Mouse (Mus musculus): Measurements from ENCODE around the gene Fbn1. TPM values are rescaled to one million over a fixed set of nuclear protein-coding genes. Genes with fewer than 3 reads are reported as not detected.

Gene Fbn1
- polyA plus RNA-seq, 1 experiment from 2014 or later = 32.8 TPM

DNA sequence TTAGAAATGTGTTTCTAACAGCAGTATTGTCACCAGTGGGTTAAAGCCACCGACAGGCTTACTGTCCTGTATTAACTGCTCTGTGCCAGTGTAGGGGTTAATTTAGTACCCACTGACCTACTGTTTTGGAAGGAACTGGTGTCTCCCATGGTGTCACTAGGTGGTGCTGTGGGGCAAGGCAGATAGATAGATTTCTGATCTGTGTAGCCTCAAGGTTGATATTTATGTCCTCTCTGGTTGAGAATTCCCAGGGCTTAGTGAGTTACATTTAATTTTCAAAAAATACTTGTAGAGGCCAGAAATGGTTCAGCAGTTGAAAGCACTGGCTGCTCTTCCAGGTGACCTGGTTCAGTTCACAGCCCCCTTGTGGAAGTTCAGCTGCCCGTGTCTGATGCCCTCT lies 255.5 kb downstream of the Fbn1 start:
- Histone ChIP-seq H3K9me3 (ENCODE audit: control insufficient read depth, low read length) (peaks cover 5% of the 10 kb centered on the region; the same call in 1 of the 2 replicates), H3K4me3 (ENCODE audit: low read length) (no peak overlapping the region), H3K4me1 (replicated peaks; ENCODE audit: control insufficient read depth, insufficient read depth, low read length) (peaks cover 12% of the 10 kb centered on the region), H3K4me2 (ENCODE audit: low read depth, low read length) (no peak overlapping the region), H3K36me3 (ENCODE audit: control insufficient read depth, insufficient read depth, low read length) (peaks cover 44% of the 10 kb centered on the region), H3K27me3 (ENCODE audit: control insufficient read depth, insufficient read depth, low read depth, low read length) (no peaks in the 10 kb centered on the region), H3K27ac (ENCODE audit: low read length) (no peak overlapping the region), H3K9ac (ENCODE audit: low read length) (no peak overlapping the region)
- 55% methylated on average over 2 of the region's 2 CpGs for WGBS
- no peak for ATAC-seq (ENCODE audit: low read depth)

DNA sequence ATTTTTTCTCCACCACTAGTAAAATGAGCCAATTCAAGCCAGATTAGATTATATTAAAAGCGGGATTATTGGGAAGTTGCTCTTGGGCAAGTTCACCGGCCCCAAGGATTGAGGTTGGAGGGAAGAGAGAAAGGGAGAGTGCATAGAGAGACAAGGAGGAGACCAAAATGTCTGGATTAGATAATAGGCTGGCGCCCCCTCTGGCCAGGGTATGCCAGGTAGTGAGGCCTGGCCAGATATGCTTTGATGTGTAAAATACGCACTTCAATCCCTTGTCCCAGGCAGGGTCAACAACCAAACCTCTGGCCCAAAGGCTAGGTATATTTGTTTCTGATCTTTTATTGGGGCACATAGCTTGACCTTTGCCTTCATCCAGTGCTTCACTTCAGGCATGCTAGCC lies 256.0 kb downstream of the Fbn1 start:
- H3K27ac ChIP-seq (ENCODE audit: low read length) = no peak overlapping the region
- peaks cover 40% of the 10 kb centered on the region for H3K36me3 ChIP-seq (ENCODE audit: control insufficient read depth, insufficient read depth, low read length)
- H3K4me2 ChIP-seq (ENCODE audit: low read depth, low read length) = no peak overlapping the region
- H3K4me1 ChIP-seq (replicated peaks; ENCODE audit: control insufficient read depth, insufficient read depth, low read length) = peaks cover 12% of the 10 kb centered on the region
- H3K9me3 ChIP-seq (ENCODE audit: control insufficient read depth, low read length) = peaks cover 5% of the 10 kb centered on the region; the same call in 1 of the 2 replicates
- no peak overlapping the region for H3K9ac ChIP-seq (ENCODE audit: low read length)
- no peak overlapping the region for H3K4me3 ChIP-seq (ENCODE audit: low read length)
- no peaks in the 10 kb centered on the region for H3K27me3 ChIP-seq (ENCODE audit: control insufficient read depth, insufficient read depth, low read depth, low read length)
- 81% methylated on average over 4 of the region's 4 CpGs for WGBS
- ATAC-seq (ENCODE audit: low read depth) = no peak

Other genes with a start within 250 kb of the Fbn1 start
- 0.34 and 0.35 TPM in 2 replicates for gene Gm9913, start 2.9 kb downstream of the Fbn1 start, polyA plus RNA-seq (2015; fragmentation: Nextera tagmentation; extraction: Ambion mirVana)
- 8.6 and 9.6 TPM in 2 replicates for gene Cep152, start 117.1 kb upstream of the Fbn1 start, polyA plus RNA-seq (2015; fragmentation: Nextera tagmentation; extraction: Ambion mirVana)
- gene Eid1, start 165.1 kb upstream of the Fbn1 start, polyA plus RNA-seq (2015; fragmentation: Nextera tagmentation; extraction: Ambion mirVana) = 101 and 105 TPM in 2 replicates
- 1.2 TPM in 2 replicates for gene Shc4, start 216.2 kb upstream of the Fbn1 start, polyA plus RNA-seq (2015; fragmentation: Nextera tagmentation; extraction: Ambion mirVana)

Data from lung, embryonic 16.5 days (tissue).